In genomic region chr6:104787502-104787901, GRCm38 (mm10) we compare ENCODE assay signal across 14 mouse cellular contexts.
"Had no signal": no experiment of that assay in that cellular context is flagged by ENCODE, and none has a peak within 500 bp of the region (broad histone marks: within the 10 kb centered on the region; RNA-seq: fewer than 3 reads in every experiment).

No protein-coding gene starts in this region.

- DNase-seq: lung, adult 18-20 months; lung, embryonic 14.5 days; lung, postnatal 10 days; lung, postnatal 4 days; right cerebral cortex, postnatal 14 days; thymus, adult 18-20 months; thymus, postnatal 14 days; thymus, postnatal 36 days had no signal

- ATAC-seq: liver, embryonic 12.5 days had no signal

- H3K27ac ChIP-seq: liver, embryonic 12.5 days; liver, embryonic 14.5 days; midbrain, embryonic 12.5 days; neural tube, embryonic 12.5 days; stomach, embryonic 15.5 days; stomach, postnatal 0 days had no signal

- H3K9me3 ChIP-seq: liver, embryonic 12.5 days; midbrain, embryonic 12.5 days; neural tube, embryonic 12.5 days; stomach, embryonic 15.5 days had no signal

- H3K4me2 ChIP-seq: liver, embryonic 12.5 days; lung, embryonic 14.5 days; midbrain, embryonic 12.5 days; neural tube, embryonic 12.5 days; stomach, embryonic 15.5 days had no signal

- H3K4me1 ChIP-seq: liver, embryonic 12.5 days; midbrain, embryonic 12.5 days; neural tube, embryonic 12.5 days; stomach, embryonic 15.5 days had no signal

- H3K4me3 ChIP-seq: liver, embryonic 12.5 days; midbrain, embryonic 12.5 days; neural tube, embryonic 12.5 days; stomach, embryonic 15.5 days had no signal

- H3K9ac ChIP-seq: liver, embryonic 12.5 days; liver, embryonic 14.5 days; lung, embryonic 14.5 days; midbrain, embryonic 12.5 days; neural tube, embryonic 12.5 days; stomach, embryonic 15.5 days had no signal

- H3K27me3 ChIP-seq: liver, embryonic 12.5 days; midbrain, embryonic 12.5 days; neural tube, embryonic 12.5 days; stomach, embryonic 15.5 days had no signal

- H3K36me3 ChIP-seq: liver, embryonic 12.5 days; midbrain, embryonic 12.5 days; neural tube, embryonic 12.5 days; stomach, embryonic 15.5 days had no signal
